Mouse (Mus musculus) mature B cell (primary cell): ENCODE results near the gene Pycard.
"Not testable (repeated sequence)": the region's sequence is repeated elsewhere in the genome, so short reads cannot be mapped to it uniquely, and the experiment has no call there.

Source experiments
- in situ Hi-C: fragments of 300-500 bp; cut with MboI; formaldehyde crosslinking; loops from 2 replicates; pipeline ENCODE4 v1.14.3; 2019

Gene Pycard

DNA sequence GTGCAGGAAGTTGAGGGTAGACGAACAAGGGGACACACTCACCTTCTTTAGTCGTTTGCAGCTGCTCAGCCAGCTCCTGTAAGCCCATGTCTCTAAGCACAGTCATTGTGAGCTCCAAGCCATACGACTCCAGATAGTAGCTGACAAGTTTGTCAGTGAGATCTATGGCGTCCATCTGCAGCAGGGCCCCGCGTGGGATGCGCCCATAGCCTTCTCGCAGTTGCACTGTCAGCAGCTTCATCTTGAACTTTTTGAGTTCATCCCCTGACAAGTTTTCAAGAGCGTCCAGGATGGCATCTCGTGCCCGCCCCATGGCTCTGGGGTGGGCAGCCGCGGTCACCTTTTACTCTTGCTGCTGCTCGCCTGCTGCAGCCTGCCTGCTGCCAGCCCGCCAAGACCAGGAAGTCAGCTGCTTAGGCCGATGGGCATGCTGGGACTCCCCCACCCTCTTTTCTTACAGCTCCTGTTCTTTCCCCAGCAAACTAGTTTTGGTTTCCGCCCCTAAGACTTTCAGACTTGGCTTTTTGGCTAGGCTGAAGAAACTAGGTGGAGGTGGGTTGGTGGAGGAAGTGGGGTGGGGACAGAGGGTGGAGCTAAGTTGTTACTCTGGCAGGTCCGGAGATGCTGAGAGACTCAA lies at the start of gene Pycard:
Pycard (minus strand) TSS at position 527 of the 637 bp plus-strand sequence.
- in situ Hi-C loops, result loop anchor here (10.0 kb wide), 1 partner anchor 211 kb away; the partner anchor contains the start of gene Cox6a2

GRCm38 (mm10) chr7:128042161-128042820 lies 48.6 kb upstream of the Pycard start:
- in situ Hi-C loops, result not testable (repeated sequence)

GRCm38 (mm10) chr7:128033616-128034015 lies 39.9 kb upstream of the Pycard start:
- in situ Hi-C loops, result no loop called here

DNA sequence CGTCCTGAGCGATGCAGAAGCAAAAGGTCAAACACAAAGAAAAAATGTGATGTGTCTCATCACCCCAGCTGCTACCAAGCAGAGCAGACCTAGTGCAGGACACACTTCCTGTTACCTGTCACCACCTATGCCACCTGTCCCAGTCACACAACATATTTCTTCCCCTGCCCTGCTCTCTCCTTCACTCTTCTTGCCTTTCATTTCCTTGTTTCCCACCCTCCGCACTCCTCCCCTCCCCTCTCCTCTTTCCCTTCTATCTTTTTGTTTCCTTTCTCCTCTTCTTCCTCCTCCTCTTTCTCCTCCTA lies 39.3 kb upstream of the Pycard start:
- in situ Hi-C loops, result no loop called here

DNA sequence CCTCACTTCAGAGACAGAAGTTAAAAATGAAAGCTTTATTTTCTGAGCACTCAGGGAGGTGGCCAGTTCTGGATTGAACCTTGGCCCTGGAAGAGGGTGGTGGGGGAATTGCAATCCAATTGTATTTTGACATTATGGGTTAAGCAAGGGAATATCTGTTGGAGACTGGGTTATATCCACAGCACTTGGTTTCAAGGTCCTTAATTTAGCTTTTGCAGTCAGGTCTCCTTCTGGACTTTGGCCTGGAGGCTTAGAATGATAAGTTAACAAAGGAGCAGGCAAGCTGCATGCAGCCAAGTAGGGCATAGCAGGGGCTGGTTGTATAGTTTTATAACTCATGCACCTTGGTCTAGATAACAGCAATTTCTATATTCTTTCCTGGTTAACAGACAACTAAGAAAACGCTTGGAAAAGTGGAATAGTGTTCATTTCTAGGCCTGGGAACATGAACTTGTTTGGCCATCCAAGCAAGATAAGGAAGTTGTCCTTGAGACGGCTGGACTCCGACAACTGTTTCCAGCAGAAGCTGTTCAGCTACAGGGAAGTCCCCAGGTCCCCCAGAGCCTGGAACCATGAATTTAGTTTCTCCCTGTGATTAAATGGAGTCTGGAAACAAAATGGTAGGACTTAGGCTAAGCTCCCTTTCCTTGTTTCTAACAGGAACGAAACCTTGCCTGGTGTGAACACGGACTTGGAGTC lies 38.8 kb upstream of the Pycard start:
- in situ Hi-C loops, result no loop called here

GRCm38 (mm10) chr7:128031403-128031976 lies 37.8 kb upstream of the Pycard start:
- in situ Hi-C loops, result no loop called here

GRCm38 (mm10) chr7:128025381-128025780 lies 31.7 kb upstream of the Pycard start:
- in situ Hi-C loops, result no loop called here

DNA sequence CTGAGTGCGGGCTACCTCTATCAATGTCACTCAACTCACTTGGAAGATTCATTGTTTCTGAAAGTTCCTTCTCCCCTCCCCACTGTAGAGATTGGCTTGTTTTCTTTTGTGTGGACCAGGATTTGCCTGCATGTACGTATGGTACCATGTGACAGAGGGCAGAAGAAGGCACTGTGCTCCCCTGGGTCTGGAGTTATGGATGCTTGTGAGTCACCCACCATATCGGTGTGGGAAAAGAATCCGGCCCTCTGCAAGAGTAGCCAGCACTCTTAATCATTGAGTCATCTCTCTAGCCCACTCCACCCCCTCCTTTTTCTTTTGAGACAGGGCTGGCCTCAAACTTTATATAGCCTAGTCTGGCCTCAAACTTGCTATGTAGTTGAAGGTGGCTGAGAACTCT lies 31.3 kb upstream of the Pycard start:
- in situ Hi-C loops, result no loop called here

DNA sequence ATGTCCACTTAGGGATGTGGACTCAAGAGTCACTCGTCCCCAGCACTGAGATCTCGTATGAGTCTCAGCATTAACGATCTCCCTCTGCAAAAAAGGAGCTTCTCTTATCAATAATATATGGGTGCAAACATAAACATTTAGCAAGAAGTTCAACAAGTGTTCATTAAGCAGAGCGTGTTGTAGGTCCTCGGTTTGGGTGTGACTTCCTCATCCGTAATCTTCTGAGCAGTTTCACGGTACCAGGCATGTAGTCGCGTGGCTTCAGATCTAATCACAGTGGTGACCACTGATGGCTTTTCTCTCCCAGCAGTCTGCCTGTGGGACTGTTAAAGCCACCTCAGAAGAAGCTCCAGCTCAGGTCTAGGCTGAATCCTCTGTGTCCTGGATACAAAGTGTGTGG lies 30.7 kb upstream of the Pycard start:
- in situ Hi-C loops, result no loop called here

DNA sequence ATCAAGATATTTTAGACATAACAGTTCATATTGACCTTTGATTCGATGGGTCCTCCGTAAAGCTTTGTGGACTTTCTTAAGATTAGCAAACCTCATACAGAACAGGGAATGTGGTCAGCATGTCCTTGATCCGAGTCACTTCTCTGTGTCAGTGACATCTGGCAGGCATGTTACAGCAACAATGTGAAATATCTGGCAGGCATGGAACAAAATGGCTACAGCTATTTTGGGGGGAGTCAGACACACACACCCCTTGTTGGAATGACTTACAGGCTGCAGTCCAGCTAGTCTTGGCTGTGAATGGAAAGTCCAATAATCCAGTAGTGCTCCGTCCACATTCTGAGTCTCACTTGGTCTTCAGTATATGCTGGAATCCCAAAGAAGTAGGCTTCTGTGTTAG lies 29.9 kb upstream of the Pycard start:
- in situ Hi-C loops, result no loop called here

GRCm38 (mm10) chr7:128022974-128023373 lies 29.3 kb upstream of the Pycard start:
- in situ Hi-C loops, result no loop called here

DNA sequence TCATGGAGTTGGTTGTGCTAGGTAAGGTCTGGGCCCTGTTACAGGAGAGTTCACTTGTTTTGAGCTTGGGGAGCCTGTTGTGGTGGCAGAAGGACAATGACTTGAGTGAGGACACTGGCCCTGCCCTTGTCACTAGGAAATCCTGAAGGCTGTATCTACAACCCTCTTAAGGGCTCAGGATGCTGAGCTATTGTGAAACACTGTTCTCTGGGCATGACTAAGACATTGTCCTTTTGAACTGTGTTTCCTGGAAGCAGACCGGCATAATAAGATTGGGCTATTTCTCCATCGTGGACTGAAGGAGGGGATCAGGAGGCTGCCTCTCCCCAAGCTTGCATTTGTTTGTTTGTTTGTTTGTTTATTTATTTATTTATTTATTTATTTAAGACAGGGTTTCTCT lies 25.5 kb upstream of the Pycard start:
- in situ Hi-C loops, result no loop called here

- in situ Hi-C loops, result no loop called here
These were observed 24.6 kb upstream of the Pycard start for GRCm38 (mm10) chr7:128018275-128018674.

DNA sequence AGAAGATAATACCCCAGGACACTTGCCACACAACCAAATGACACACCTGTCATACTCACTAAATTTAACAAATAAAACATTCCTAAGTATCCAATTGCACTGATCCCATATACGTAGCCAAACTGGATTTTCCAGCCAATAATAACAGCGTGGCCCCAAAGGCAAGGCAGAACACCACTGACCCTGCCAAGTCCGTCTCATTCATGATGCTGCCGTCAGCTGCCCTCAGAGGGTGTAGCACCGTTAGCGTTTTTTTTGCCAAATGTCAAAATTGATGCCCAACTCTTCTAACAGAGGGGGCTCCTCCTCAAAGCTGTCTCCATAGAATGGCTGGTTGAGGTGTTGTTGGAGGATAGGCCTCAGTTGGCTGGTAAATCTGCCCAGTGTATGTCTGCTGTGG lies 23.0 kb upstream of the Pycard start:
- in situ Hi-C loops, result no loop called here

- in situ Hi-C loops, result not testable (repeated sequence)
These were observed 22.5 kb upstream of the Pycard start for GRCm38 (mm10) chr7:128016134-128016533.

DNA sequence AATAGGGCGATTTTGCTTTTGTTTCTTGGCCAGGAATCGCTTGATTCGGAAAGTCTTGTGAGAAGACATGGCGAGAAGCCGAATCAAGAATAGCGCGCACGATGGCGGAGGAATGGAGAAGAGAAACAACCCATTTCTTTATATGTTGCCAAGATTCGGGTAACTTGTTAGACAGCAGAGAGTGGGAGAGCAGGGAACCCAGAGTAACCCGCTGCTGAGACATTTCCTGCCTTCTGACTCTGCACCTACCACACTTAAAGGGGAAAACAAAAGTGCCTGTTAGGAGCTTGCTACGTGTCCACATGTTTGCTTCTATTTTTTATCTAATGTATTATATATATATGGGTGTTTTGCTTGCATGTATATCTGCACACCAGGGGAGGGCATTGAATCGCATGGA lies 19.4 kb upstream of the Pycard start:
- in situ Hi-C loops, result no loop called here

GRCm38 (mm10) chr7:128012136-128012780 lies 18.6 kb upstream of the Pycard start:
- in situ Hi-C loops, result no loop called here

GRCm38 (mm10) chr7:128009715-128010340 lies 16.2 kb upstream of the Pycard start:
- in situ Hi-C loops, result no loop called here

DNA sequence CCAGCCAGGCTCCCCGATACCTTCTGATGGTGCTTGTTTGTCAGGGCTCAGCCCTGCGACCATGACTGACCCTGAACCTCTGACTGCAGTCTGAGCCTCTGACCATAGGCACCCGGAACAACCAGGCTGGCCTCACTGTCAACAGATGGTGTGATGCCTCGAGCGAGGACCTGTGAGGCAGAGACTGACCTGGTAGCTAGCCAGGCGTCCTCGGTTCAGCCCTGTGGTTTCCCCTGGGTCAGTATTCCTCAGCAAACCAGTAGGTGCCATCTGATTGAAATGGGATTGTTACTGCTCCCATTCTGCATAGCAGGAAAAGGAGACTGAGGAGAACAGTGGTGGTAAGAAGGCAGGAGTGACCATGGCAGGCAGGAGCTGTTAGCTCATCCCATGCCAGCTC lies 12.5 kb upstream of the Pycard start:
- in situ Hi-C loops, result no loop called here

GRCm38 (mm10) chr7:128004487-128005362 lies 11.1 kb upstream of the Pycard start:
- in situ Hi-C loops, result no loop called here

DNA sequence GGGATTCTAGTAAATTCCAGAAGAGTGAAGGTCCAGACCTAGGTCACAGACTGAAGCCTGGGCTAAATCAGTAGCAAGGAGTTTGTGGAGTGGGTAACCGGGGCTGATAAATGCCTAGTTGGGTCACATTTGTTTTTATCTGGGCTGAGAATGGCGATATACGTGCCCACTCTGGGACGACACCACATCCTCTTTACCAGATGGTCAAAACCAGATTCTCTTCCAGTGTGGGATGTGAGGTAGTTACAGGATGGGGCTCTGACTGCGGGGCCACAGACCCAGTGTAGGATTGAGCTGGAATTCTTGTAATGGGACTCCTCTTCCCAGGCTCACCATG lies 10.5 kb upstream of the Pycard start:
- in situ Hi-C loops, result no loop called here
